13 mouse cellular contexts compared by ENCODE assay signal in genomic region chr5:112526936-112527335, GRCm38 (mm10). TPM values are rescaled to one million over a fixed set of nuclear protein-coding genes. Genes with fewer than 3 reads are reported as not detected.
DNase-seq lines count a peak whose midpoint lies in the region; ATAC-seq and TF ChIP-seq lines count a peak whose summit lies in the region.
"Had no signal": no experiment of that assay in that cellular context is flagged by ENCODE, and none has a peak within 500 bp of the region (broad histone marks: within the 10 kb centered on the region; RNA-seq: fewer than 3 reads in every experiment).

No protein-coding gene starts in this region.

- H3K27ac ChIP-seq in forebrain, embryonic 13.5 days, result peak overlapping the region; percentile 41
- no peak overlapping the region for H3K27ac ChIP-seq in forebrain, embryonic 11.5 days (ENCODE audit: low read depth, low read length)
- H3K27ac ChIP-seq in olfactory bulb, adult 2 months (ENCODE audit: insufficient read depth, low read depth, low read length), result peak overlapping the region; percentile 74
- H3K27ac ChIP-seq: embryonic facial prominence, embryonic 13.5 days; kidney, embryonic 15.5 days; limb, embryonic 12.5 days; midbrain, embryonic 12.5 days had no signal

- no peak overlapping the region for H3K4me3 ChIP-seq in forebrain, embryonic 13.5 days
- no peak overlapping the region for H3K4me3 ChIP-seq in forebrain, embryonic 11.5 days (ENCODE audit: low read depth, low read length)
- no peak overlapping the region for H3K4me3 ChIP-seq in olfactory bulb, adult 2 months (ENCODE audit: insufficient read depth, low read depth, low read length)
- H3K4me3 ChIP-seq: embryonic facial prominence, embryonic 13.5 days; kidney, embryonic 15.5 days; limb, embryonic 12.5 days; midbrain, embryonic 12.5 days had no signal

- no peak for DNase-seq in forebrain, embryonic 11.5 days (ENCODE audit: low spot score)
- peak; percentile 78 to 79 for DNase-seq in right cerebral cortex, postnatal 10 days (ENCODE audit: low spot score in 2 of 2)
- DNase-seq in right cerebral cortex, postnatal 36 days (ENCODE audit: low spot score in 2 of 2), result no peak
- DNase-seq in layer of hippocampus, adult 18-20 months (ENCODE audit: low spot score in 2 of 2), result peak; percentile 81 to 90
- DNase-seq in kidney, postnatal 14 days, result no peak
- no peak for DNase-seq in gastrocnemius, postnatal 36 days

- TF ChIP-seq CTCF in olfactory bulb, adult 2 months (IDR thresholded peaks at IDR 0.05; ENCODE audit: insufficient read depth, low read depth, low read length), result no peak

- peaks cover 46% of the 10 kb centered on the region for H3K4me1 ChIP-seq in forebrain, embryonic 13.5 days
- peaks cover 3% of the 10 kb centered on the region for H3K4me1 ChIP-seq in forebrain, embryonic 11.5 days (replicated peaks; ENCODE audit: control insufficient read depth, insufficient read depth, low read length)
- H3K4me1 ChIP-seq in olfactory bulb, adult 2 months (ENCODE audit: control insufficient read depth, insufficient read depth, low read length), result peaks cover 46% of the 10 kb centered on the region

- H3K4me2 ChIP-seq in forebrain, embryonic 13.5 days, result no peak overlapping the region
- H3K4me2 ChIP-seq in forebrain, embryonic 11.5 days (ENCODE audit: low read depth, low read length, severe bottlenecking), result no peak overlapping the region
- H3K4me2 ChIP-seq: embryonic facial prominence, embryonic 13.5 days; kidney, embryonic 15.5 days; limb, embryonic 12.5 days; lung, embryonic 14.5 days; midbrain, embryonic 12.5 days had no signal

- H3K36me3 ChIP-seq in forebrain, embryonic 13.5 days (ENCODE audit: poor library complexity, severe bottlenecking), result no peaks in the 10 kb centered on the region
- H3K36me3 ChIP-seq in forebrain, embryonic 11.5 days (ENCODE audit: control insufficient read depth, insufficient read depth, low read length), result no peaks in the 10 kb centered on the region
- H3K36me3 ChIP-seq: embryonic facial prominence, embryonic 13.5 days; kidney, embryonic 15.5 days; limb, embryonic 12.5 days; midbrain, embryonic 12.5 days had no signal

- H3K9ac ChIP-seq in forebrain, embryonic 13.5 days, result no peak overlapping the region
- no peak overlapping the region for H3K9ac ChIP-seq in forebrain, embryonic 11.5 days (ENCODE audit: low read length)
- H3K9ac ChIP-seq: embryonic facial prominence, embryonic 13.5 days; kidney, embryonic 15.5 days; limb, embryonic 12.5 days; lung, embryonic 14.5 days; midbrain, embryonic 12.5 days had no signal

- TF ChIP-seq POLR2A in olfactory bulb, adult 2 months (IDR thresholded peaks at IDR 0.05; ENCODE audit: insufficient read depth, low read depth, low read length), result no peak

- 57% methylated on average over 19 of the region's 19 CpGs for WGBS in forebrain, embryonic 13.5 days
- 83% methylated on average over 19 of the region's 19 CpGs for WGBS in forebrain, embryonic 11.5 days
- WGBS in olfactory bulb, adult 2 months, result 42% methylated on average over 19 of the region's 19 CpGs

- intact Hi-C loops in gastrocnemius, postnatal 36 days (cut with DNase I), result no loop called here

- H3K27me3 ChIP-seq in forebrain, embryonic 13.5 days, result no peaks in the 10 kb centered on the region
- H3K27me3 ChIP-seq in forebrain, embryonic 11.5 days (ENCODE audit: control insufficient read depth, insufficient read depth, low read length), result no peaks in the 10 kb centered on the region
- H3K27me3 ChIP-seq: kidney, embryonic 15.5 days had no signal

- 0 out of 2 replicates have a peak, but pooled peaks have one; percentile 36 for ATAC-seq in forebrain, embryonic 13.5 days
- no peak for ATAC-seq in forebrain, embryonic 11.5 days (replicated peaks; ENCODE audit: low FRiP score)

- H3K9me3 ChIP-seq in forebrain, embryonic 13.5 days (replicated peaks), result no peaks in the 10 kb centered on the region
- H3K9me3 ChIP-seq in forebrain, embryonic 11.5 days (ENCODE audit: control insufficient read depth, low read length), result no peaks in the 10 kb centered on the region
- H3K9me3 ChIP-seq: embryonic facial prominence, embryonic 13.5 days; kidney, embryonic 15.5 days; limb, embryonic 12.5 days; midbrain, embryonic 12.5 days had no signal

RNA-seq across cellular contexts. Expression of gene Sez6l, which starts 50.0 kb away (rescaled TPM):
- polyA plus RNA-seq in forebrain, embryonic 13.5 days (2015; fragmentation: Nextera tagmentation; extraction: Ambion mirVana), result 22.5 and 24.0 TPM in 2 replicates
- polyA plus RNA-seq in forebrain, embryonic 11.5 days (2014; fragmentation: Nextera tagmentation; extraction: Ambion mirVana), result 4.8 and 5.8 TPM in 2 replicates
- 100 to 1,000 TPM; 226 to 228 TPM for total RNA-seq in layer of hippocampus, adult 18-20 months (2021)
- polyA plus RNA-seq in olfactory bulb, adult 2 months (2012; ENCODE audit: insufficient read depth, insufficient read length, low replicate concordance, missing spikeins), result 99.7 TPM in 1 of 2 replicates, not detected in the other
- total RNA-seq in gastrocnemius, postnatal 36 days (2021), result under 1 TPM in 1 of 2 experiments, not detected in 1; 0.05 TPM

Comparison
In these comparisons a context has a peak if more than half of its experiments do, and no peak if none do; other contexts are left out.
1. DNase-seq: peak in right cerebral cortex, postnatal 10 days (2 of 2) and layer of hippocampus, adult 18-20 months (2 of 2); none in forebrain, embryonic 11.5 days (single experiment), right cerebral cortex, postnatal 36 days (0 of 2), kidney, postnatal 14 days (single experiment) and gastrocnemius, postnatal 36 days (0 of 2).